Mouse (Mus musculus) forebrain, embryonic 16.5 days (tissue): ENCODE results near the gene Slfn2. TPM values are rescaled to one million over a fixed set of nuclear protein-coding genes. Genes with fewer than 3 reads are reported as not detected.

ENCODE experiments used
- ATAC-seq: fragments of 200-750 bp; cut with Nextera tagmentation; 2 replicates; pipeline ENCODE4 v1.8.0; 2017; ENCODE audit warnings: mild to moderate bottlenecking, moderate library complexity
- H3K27ac ChIP-seq: fragments of 300-500 bp; sonication (generic); 2 replicates; pipeline ENCODE4 v1.5.1; 2014; ENCODE audit warnings: low read length, control low read depth
- H3K27me3 ChIP-seq: fragments of 300-500 bp; sonication (generic); replicated peaks from 2 replicates; pipeline ENCODE4 v1.6.1; 2014; ENCODE audit warnings: low read length; ENCODE audit not compliant: control insufficient read depth, insufficient read depth
- H3K36me3 ChIP-seq: fragments of 300-500 bp; sonication (generic); 2 replicates; pipeline ENCODE4 v1.6.1; 2014; ENCODE audit not compliant: control insufficient read depth, insufficient read depth
- H3K4me1 ChIP-seq: fragments of 300-500 bp; sonication (generic); replicated peaks from 2 replicates; pipeline ENCODE4 v1.6.1; 2014; ENCODE audit warnings: low read length; ENCODE audit not compliant: control insufficient read depth, insufficient read depth
- H3K4me2 ChIP-seq: fragments of 300-500 bp; sonication (generic); 2 replicates; pipeline ENCODE4 v1.6.1; 2014; ENCODE audit warnings: mild to moderate bottlenecking, low read length, control low read depth
- H3K4me3 ChIP-seq: fragments of 300-500 bp; sonication (generic); replicated peaks from 2 replicates; pipeline ENCODE4 v1.5.1; 2014; ENCODE audit warnings: mild to moderate bottlenecking, low read length, control low read depth
- H3K9ac ChIP-seq: fragments of 300-500 bp; sonication (generic); replicated peaks from 2 replicates; pipeline ENCODE4 v1.6.1; 2014; ENCODE audit warnings: low read depth, low read length, control low read depth
- H3K9me3 ChIP-seq: fragments of 300-500 bp; sonication (generic); 2 replicates; pipeline ENCODE4 v1.6.1; 2016; ENCODE audit warnings: low read length; ENCODE audit not compliant: control insufficient read depth
- WGBS: fragments of 180-500 bp; shearing (Covaris S2); extraction: QIAGEN DNeasy Blood & Tissue Kit; methylation state at CpG from one replicate; pipeline ENCODE4 v1.1.7; 2014; 5-methylcytosine and 5-hydroxymethylcytosine counted together
- polyA plus RNA-seq: library from polyadenylated mRNA; unstranded; fragments of >200 nt; fragmentation: Nextera tagmentation; extraction: Ambion mirVana; gene quantifications from 2 replicates; pipeline ENCODE4 v1.2.1, GENCODE M21; 2015

Gene Slfn2
- polyA plus RNA-seq, 1 experiment from 2014 or later: 0.73 TPM

DNA sequence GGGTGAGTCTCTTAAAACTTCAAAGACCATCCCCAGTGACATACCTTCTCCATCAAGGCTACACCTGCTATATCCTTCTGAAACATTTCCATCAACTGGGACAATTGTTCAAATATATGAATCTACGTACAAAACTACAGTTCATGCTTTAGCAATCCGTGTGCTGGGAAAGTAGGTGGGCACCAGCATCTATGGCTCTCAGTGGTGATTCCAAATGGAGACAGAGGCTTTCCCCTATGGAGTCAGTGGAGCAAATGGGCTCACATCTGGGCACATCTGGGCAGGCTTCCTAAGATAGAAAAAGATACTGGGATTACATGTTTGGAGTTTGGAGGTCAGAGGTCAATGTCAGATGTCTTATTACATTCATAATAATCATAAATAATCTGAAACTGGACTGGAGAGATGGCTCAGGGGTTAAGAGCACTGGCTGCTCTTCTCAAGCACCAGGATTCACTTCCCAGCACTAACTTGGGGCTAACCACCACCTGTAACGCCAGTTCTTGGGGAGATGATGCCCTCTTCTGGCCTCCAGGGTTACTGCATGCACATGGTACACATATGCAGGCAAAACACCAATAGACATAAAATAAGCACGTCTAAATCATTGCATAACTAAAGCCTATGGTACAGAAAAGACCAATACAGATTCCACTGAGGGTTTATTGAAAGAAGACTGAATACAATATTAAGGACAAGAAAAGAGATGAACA lies 3.2 kb downstream of the Slfn2 start:
- Histone ChIP-seq H3K4me1 (no peaks in the 10 kb centered on the region), H3K9ac (no peak overlapping the region), H3K4me3 (no peak overlapping the region), H3K36me3 (no peaks in the 10 kb centered on the region), H3K27ac (no peak overlapping the region), H3K4me2 (no peak overlapping the region), H3K9me3 (no peaks in the 10 kb centered on the region), H3K27me3 (no peaks in the 10 kb centered on the region)
- ATAC-seq: no peak
- 81% methylated on average over 4 of the region's 4 CpGs for WGBS

- no peak overlapping the region for H3K4me2 ChIP-seq
- 82% methylated on average over 15 of the region's 15 CpGs for WGBS
- H3K9me3 ChIP-seq: no peaks in the 10 kb centered on the region
- no peaks in the 10 kb centered on the region for H3K36me3 ChIP-seq
- H3K9ac ChIP-seq: no peak overlapping the region
- H3K27ac ChIP-seq: no peak overlapping the region
- no peaks in the 10 kb centered on the region for H3K27me3 ChIP-seq
- no peaks in the 10 kb centered on the region for H3K4me1 ChIP-seq
- ATAC-seq: no peak
- no peak overlapping the region for H3K4me3 ChIP-seq
Observed at GRCm38 (mm10) chr11:83070321-83070970, 5.5 kb downstream of the Slfn2 start.

- no peaks in the 10 kb centered on the region for H3K9me3 ChIP-seq
- ATAC-seq: no peak
- 85% methylated on average over 3 of the region's 3 CpGs for WGBS
- no peaks in the 10 kb centered on the region for H3K27me3 ChIP-seq
- H3K4me2 ChIP-seq: no peak overlapping the region
- no peak overlapping the region for H3K4me3 ChIP-seq
- H3K27ac ChIP-seq: no peak overlapping the region
- H3K36me3 ChIP-seq: no peaks in the 10 kb centered on the region
- H3K4me1 ChIP-seq: no peaks in the 10 kb centered on the region
- no peak overlapping the region for H3K9ac ChIP-seq
Observed at GRCm38 (mm10) chr11:83077714-83078422, 13.0 kb downstream of the Slfn2 start.

GRCm38 (mm10) chr11:83078423-83079140 lies 13.7 kb downstream of the Slfn2 start:
- no peaks in the 10 kb centered on the region for H3K9me3 ChIP-seq
- no peaks in the 10 kb centered on the region for H3K4me1 ChIP-seq
- no peak for ATAC-seq
- 85% methylated on average over 5 of the region's 5 CpGs for WGBS
- no peak overlapping the region for H3K9ac ChIP-seq
- no peak overlapping the region for H3K4me3 ChIP-seq
- H3K36me3 ChIP-seq: no peaks in the 10 kb centered on the region
- H3K27ac ChIP-seq: no peak overlapping the region
- H3K27me3 ChIP-seq: no peaks in the 10 kb centered on the region
- no peak overlapping the region for H3K4me2 ChIP-seq

- H3K27me3 ChIP-seq: no peaks in the 10 kb centered on the region
- no peaks in the 10 kb centered on the region for H3K9me3 ChIP-seq
- no peak overlapping the region for H3K4me3 ChIP-seq
- H3K27ac ChIP-seq: no peak overlapping the region
- no peaks in the 10 kb centered on the region for H3K4me1 ChIP-seq
- no peak overlapping the region for H3K4me2 ChIP-seq
- 87% methylated on average over 9 of the region's 9 CpGs for WGBS
- H3K9ac ChIP-seq: no peak overlapping the region
- no peaks in the 10 kb centered on the region for H3K36me3 ChIP-seq
- ATAC-seq: no peak
Observed at GRCm38 (mm10) chr11:83079487-83080199, 14.7 kb downstream of the Slfn2 start.

- 64% methylated on average over 7 of the region's 7 CpGs for WGBS
- no peak overlapping the region for H3K27ac ChIP-seq
- no peaks in the 10 kb centered on the region for H3K4me1 ChIP-seq
- no peaks in the 10 kb centered on the region for H3K36me3 ChIP-seq
- no peak overlapping the region for H3K4me3 ChIP-seq
- H3K27me3 ChIP-seq: no peaks in the 10 kb centered on the region
- ATAC-seq: no peak
- no peak overlapping the region for H3K4me2 ChIP-seq
- H3K9ac ChIP-seq: no peak overlapping the region
- H3K9me3 ChIP-seq: no peaks in the 10 kb centered on the region
Observed at GRCm38 (mm10) chr11:83082741-83083473, 18.0 kb downstream of the Slfn2 start.

- Histone ChIP-seq H3K36me3 (no peaks in the 10 kb centered on the region), H3K27ac (no peak overlapping the region), H3K4me2 (no peak overlapping the region), H3K9me3 (no peaks in the 10 kb centered on the region), H3K4me1 (no peaks in the 10 kb centered on the region), H3K27me3 (no peaks in the 10 kb centered on the region), H3K9ac (no peak overlapping the region), H3K4me3 (no peak overlapping the region)
- ATAC-seq: no peak
- 90% methylated on average over 2 of the region's 2 CpGs for WGBS
Observed at GRCm38 (mm10) chr11:83084161-83084560, 19.2 kb downstream of the Slfn2 start.

DNA sequence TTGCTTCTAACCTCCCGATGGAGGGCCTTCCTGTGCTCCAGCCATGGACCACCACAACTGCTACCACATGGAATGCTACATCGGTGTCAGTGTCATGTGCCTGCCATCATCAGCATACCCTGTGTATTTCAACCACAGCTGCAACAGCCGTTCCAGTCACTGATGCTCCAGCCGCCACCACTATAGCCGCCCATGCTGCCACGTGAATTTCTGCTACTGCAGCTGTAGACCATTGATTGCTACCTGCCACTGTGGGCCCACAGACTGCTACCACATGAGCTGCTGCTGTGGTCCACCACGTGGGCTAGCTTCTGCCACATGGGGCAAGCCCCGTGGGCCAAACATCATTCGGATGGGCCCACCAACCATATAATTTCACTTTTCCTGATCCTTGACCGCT lies 19.8 kb downstream of the Slfn2 start:
- no peak for ATAC-seq

More for the DNA sequence above, 19.8 kb downstream of the Slfn2 start:
- Histone ChIP-seq H3K27me3 (no peaks in the 10 kb centered on the region), H3K4me2 (no peak overlapping the region), H3K4me3 (no peak overlapping the region), H3K4me1 (no peaks in the 10 kb centered on the region), H3K9me3 (no peaks in the 10 kb centered on the region), H3K9ac (no peak overlapping the region), H3K36me3 (no peaks in the 10 kb centered on the region), H3K27ac (no peak overlapping the region)
- WGBS: 90% methylated on average over 10 of the region's 10 CpGs
